Mouse (Mus musculus): ENCODE data around the gene Aaed1. TPM values are rescaled to one million over a fixed set of nuclear protein-coding genes. Genes with fewer than 3 reads are reported as not detected.
"Not testable (repeated sequence)": the region's sequence is repeated elsewhere in the genome, so short reads cannot be mapped to it uniquely, and the experiment has no call there.

Aaed1 gene
- polyA plus RNA-seq, 1 experiment from 2014 or later = 33.0 TPM

- no peak overlapping the region for H3K4me3 ChIP-seq
- WGBS = 29% methylated on average over 5 of the region's 5 CpGs
- no peaks in the 10 kb centered on the region for H3K36me3 ChIP-seq
- peaks cover 21% of the 10 kb centered on the region for H3K4me1 ChIP-seq
- H3K27ac ChIP-seq = 0 out of 2 replicates have a peak overlapping the region, but pooled peaks have one; percentile 36
- no peaks in the 10 kb centered on the region for H3K27me3 ChIP-seq (ENCODE audit: low read depth, poor library complexity, severe bottlenecking)
- H3K9me3 ChIP-seq (replicated peaks) = no peaks in the 10 kb centered on the region
- DNase-seq (ENCODE audit: low spot score) = no peak
Observed at GRCm38 (mm10) chr13:64257814-64258515, 54.5 kb downstream of the Aaed1 start.

- 76% methylated on average over 12 of the region's 12 CpGs for WGBS
- H3K9me3 ChIP-seq (replicated peaks) = no peaks in the 10 kb centered on the region
- no peak overlapping the region for H3K4me3 ChIP-seq
- no peaks in the 10 kb centered on the region for H3K27me3 ChIP-seq (ENCODE audit: low read depth, poor library complexity, severe bottlenecking)
- no peak for DNase-seq (ENCODE audit: low spot score)
- H3K36me3 ChIP-seq = no peaks in the 10 kb centered on the region
- peaks cover 21% of the 10 kb centered on the region for H3K4me1 ChIP-seq
- no peak overlapping the region for H3K27ac ChIP-seq
Observed at GRCm38 (mm10) chr13:64257010-64257813, 55.3 kb downstream of the Aaed1 start.

- H3K27ac ChIP-seq; H3K27me3 ChIP-seq (ENCODE audit: low read depth, poor library complexity, severe bottlenecking); DNase-seq (ENCODE audit: low spot score); H3K4me3 ChIP-seq; H3K36me3 ChIP-seq; H3K9me3 ChIP-seq (replicated peaks): not testable (repeated sequence)
- 83% methylated on average over 11 of the region's 11 CpGs for WGBS
- peaks cover 23% of the 10 kb centered on the region for H3K4me1 ChIP-seq
Observed at GRCm38 (mm10) chr13:64254185-64254584, 58.3 kb downstream of the Aaed1 start.

- Histone ChIP-seq H3K4me3 (no peak overlapping the region), H3K4me1 (peaks cover 27% of the 10 kb centered on the region), H3K27ac (no peak overlapping the region), H3K36me3 (no peaks in the 10 kb centered on the region), H3K27me3 (ENCODE audit: low read depth, poor library complexity, severe bottlenecking) (no peaks in the 10 kb centered on the region), H3K9me3 (replicated peaks) (no peaks in the 10 kb centered on the region)
- no peak for DNase-seq (ENCODE audit: low spot score)
Observed at GRCm38 (mm10) chr13:64253697-64254096, 58.8 kb downstream of the Aaed1 start.

GRCm38 (mm10) chr13:64252147-64252546, 60.4 kb downstream of the Aaed1 start:
- H3K27ac ChIP-seq = no peak overlapping the region
- H3K4me3 ChIP-seq = no peak overlapping the region
- 81% methylated on average over 5 of the region's 5 CpGs for WGBS
- H3K4me1 ChIP-seq = peaks cover 21% of the 10 kb centered on the region
- no peaks in the 10 kb centered on the region for H3K27me3 ChIP-seq (ENCODE audit: low read depth, poor library complexity, severe bottlenecking)
- no peaks in the 10 kb centered on the region for H3K36me3 ChIP-seq
- no peaks in the 10 kb centered on the region for H3K9me3 ChIP-seq (replicated peaks)
- no peak for DNase-seq (ENCODE audit: low spot score)

- 63% methylated on average over 1 of the region's 1 CpGs for WGBS
- H3K4me3 ChIP-seq = no peak overlapping the region
- H3K27me3 ChIP-seq (ENCODE audit: low read depth, poor library complexity, severe bottlenecking) = no peaks in the 10 kb centered on the region
- DNase-seq (ENCODE audit: low spot score) = no peak
- H3K4me1 ChIP-seq = peaks cover 17% of the 10 kb centered on the region
- no peak overlapping the region for H3K27ac ChIP-seq
- no peaks in the 10 kb centered on the region for H3K36me3 ChIP-seq
- H3K9me3 ChIP-seq (replicated peaks) = no peaks in the 10 kb centered on the region
Observed at GRCm38 (mm10) chr13:64250363-64250762, 62.1 kb downstream of the Aaed1 start.

GRCm38 (mm10) chr13:64248775-64249524, 63.6 kb downstream of the Aaed1 start:
- Histone ChIP-seq H3K4me3 (peak overlapping the region; percentile 53), H3K36me3 (no peaks in the 10 kb centered on the region), H3K9me3 (replicated peaks) (no peaks in the 10 kb centered on the region), H3K27me3 (ENCODE audit: low read depth, poor library complexity, severe bottlenecking) (no peaks in the 10 kb centered on the region), H3K27ac (peak overlapping the region; percentile 70), H3K4me1 (peaks cover 17% of the 10 kb centered on the region)
- 8% methylated on average over 22 of the region's 22 CpGs for WGBS
- DNase-seq (ENCODE audit: low spot score) = peak; percentile 93

GRCm38 (mm10) chr13:64248161-64248774, 64.2 kb downstream of the Aaed1 start:
- peak; percentile 66 for DNase-seq (ENCODE audit: low spot score)
- peak overlapping the region; percentile 53 for H3K4me3 ChIP-seq
- 1% methylated on average over 24 of the region's 24 CpGs for WGBS

GRCm38 (mm10) chr13:64246106-64246505, 66.4 kb downstream of the Aaed1 start:
- DNase-seq (ENCODE audit: low spot score) = no peak
- Histone ChIP-seq H3K36me3 (peaks cover 15% of the 10 kb centered on the region), H3K4me3 (no peak overlapping the region), H3K27me3 (ENCODE audit: low read depth, poor library complexity, severe bottlenecking) (no peaks in the 10 kb centered on the region), H3K27ac (no peak overlapping the region), H3K9me3 (replicated peaks) (no peaks in the 10 kb centered on the region), H3K4me1 (peaks cover 17% of the 10 kb centered on the region)
- WGBS = 91% methylated on average over 12 of the region's 12 CpGs

More at GRCm38 (mm10) chr13:64248161-64248774, 64.2 kb downstream of the Aaed1 start:
- H3K4me1 ChIP-seq = peaks cover 17% of the 10 kb centered on the region
- peak overlapping the region; percentile 70 for H3K27ac ChIP-seq
- H3K27me3 ChIP-seq (ENCODE audit: low read depth, poor library complexity, severe bottlenecking) = no peaks in the 10 kb centered on the region
- no peaks in the 10 kb centered on the region for H3K9me3 ChIP-seq (replicated peaks)
- H3K36me3 ChIP-seq = peaks cover 3% of the 10 kb centered on the region; the same call in 1 of the 2 replicates

GRCm38 (mm10) chr13:64244685-64245261, 67.7 kb downstream of the Aaed1 start:
- WGBS = 91% methylated on average over 4 of the region's 4 CpGs
- DNase-seq (ENCODE audit: low spot score) = no peak
- H3K36me3 ChIP-seq = peaks cover 15% of the 10 kb centered on the region

GRCm38 (mm10) chr13:64242721-64243120, 69.8 kb downstream of the Aaed1 start:
- no peak overlapping the region for H3K4me3 ChIP-seq
- no peaks in the 10 kb centered on the region for H3K27me3 ChIP-seq (ENCODE audit: low read depth, poor library complexity, severe bottlenecking)
- DNase-seq (ENCODE audit: low spot score) = no peak
- no peaks in the 10 kb centered on the region for H3K9me3 ChIP-seq (replicated peaks)
- H3K36me3 ChIP-seq = peaks cover 15% of the 10 kb centered on the region
- no peak overlapping the region for H3K27ac ChIP-seq
- H3K4me1 ChIP-seq = peaks cover 6% of the 10 kb centered on the region

More at GRCm38 (mm10) chr13:64244685-64245261, 67.7 kb downstream of the Aaed1 start:
- Histone ChIP-seq H3K4me1 (peaks cover 23% of the 10 kb centered on the region), H3K9me3 (replicated peaks) (no peaks in the 10 kb centered on the region), H3K27me3 (ENCODE audit: low read depth, poor library complexity, severe bottlenecking) (no peaks in the 10 kb centered on the region), H3K4me3 (no peak overlapping the region), H3K27ac (no peak overlapping the region)

- H3K36me3 ChIP-seq = peaks cover 15% of the 10 kb centered on the region
- H3K4me1 ChIP-seq = peaks cover 26% of the 10 kb centered on the region
- no peak for DNase-seq (ENCODE audit: low spot score)
- no peaks in the 10 kb centered on the region for H3K9me3 ChIP-seq (replicated peaks)
- 75% methylated on average over 7 of the region's 7 CpGs for WGBS
- H3K27ac ChIP-seq = no peak overlapping the region
- H3K27me3 ChIP-seq (ENCODE audit: low read depth, poor library complexity, severe bottlenecking) = no peaks in the 10 kb centered on the region
- H3K4me3 ChIP-seq = no peak overlapping the region
Observed at GRCm38 (mm10) chr13:64240626-64241025, 71.9 kb downstream of the Aaed1 start.
